Mouse (Mus musculus) megakaryocyte, adult 5-6 weeks (primary cell): ENCODE measurements around the gene Celf5. TPM values are rescaled to one million over a fixed set of nuclear protein-coding genes. Genes with fewer than 3 reads are reported as not detected.

Experiments
- ATAC-seq: 2 replicates; pipeline ENCODE4 v1.8.0; 2016; ENCODE audit warnings: mild to moderate bottlenecking, inconsistent platforms; ENCODE audit not compliant: poor library complexity, severe bottlenecking
- total RNA-seq, 2 experiments: library from RNA; stranded (forward) in 1 of 2; stranded (reverse) in 1 of 2; fragments of 153-499, 151-499 nt in 1 of 2; fragments of 221-1000, 200-1000 nt in 1 of 2; gene quantifications; 2 replicates each; pipeline versions ENCODE4 v1.2.3 to v1.2.4; 2015 to 2017

The Celf5 gene
- total RNA-seq, 2 experiments from 2014 or later, result not detected

DNA sequence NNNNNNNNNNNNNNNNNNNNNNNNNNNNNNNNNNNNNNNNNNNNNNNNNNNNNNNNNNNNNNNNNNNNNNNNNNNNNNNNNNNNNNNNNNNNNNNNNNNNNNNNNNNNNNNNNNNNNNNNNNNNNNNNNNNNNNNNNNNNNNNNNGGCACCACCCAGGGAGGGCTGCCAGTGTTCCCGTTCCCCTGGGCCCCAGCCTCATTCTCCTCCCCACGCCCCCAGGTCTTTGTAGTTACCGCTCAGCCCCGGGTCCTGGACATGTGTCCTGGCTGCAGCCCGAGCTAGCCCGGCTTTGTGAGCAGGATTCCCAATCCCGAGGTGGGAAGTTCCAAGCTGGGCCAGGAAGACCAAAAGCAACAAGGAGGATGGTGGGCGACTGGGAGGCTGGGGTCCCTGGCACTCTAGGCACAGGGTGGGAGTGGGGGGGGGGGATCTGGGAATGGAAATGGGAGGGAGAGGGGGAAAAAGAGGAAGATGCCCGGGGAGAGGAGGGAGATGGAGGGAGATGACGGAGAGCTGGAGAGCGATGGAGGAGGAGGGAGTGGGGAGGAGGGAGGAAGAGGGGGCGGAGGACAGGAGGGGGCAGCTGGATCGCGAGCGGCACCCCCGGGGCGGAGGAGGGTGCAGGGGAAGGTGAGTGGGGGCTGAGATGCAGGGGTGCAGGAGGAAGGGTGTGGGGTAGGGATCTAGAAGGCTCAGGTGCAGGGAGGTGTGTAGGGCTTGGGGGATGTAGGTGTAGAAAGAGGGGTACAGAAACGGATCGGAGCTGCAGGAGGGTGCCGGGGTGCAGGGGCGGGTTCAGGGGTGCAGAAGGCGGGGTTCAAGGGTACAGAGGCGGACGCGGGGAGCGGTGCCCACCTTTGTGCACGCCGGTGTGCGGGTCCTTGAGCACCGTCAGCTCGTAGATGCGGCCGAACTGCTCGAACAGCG is 640 bp downstream of the Celf5 start:
- ATAC-seq, result 0 out of 2 replicates have a peak, but pooled peaks have one; percentile 3

DNA sequence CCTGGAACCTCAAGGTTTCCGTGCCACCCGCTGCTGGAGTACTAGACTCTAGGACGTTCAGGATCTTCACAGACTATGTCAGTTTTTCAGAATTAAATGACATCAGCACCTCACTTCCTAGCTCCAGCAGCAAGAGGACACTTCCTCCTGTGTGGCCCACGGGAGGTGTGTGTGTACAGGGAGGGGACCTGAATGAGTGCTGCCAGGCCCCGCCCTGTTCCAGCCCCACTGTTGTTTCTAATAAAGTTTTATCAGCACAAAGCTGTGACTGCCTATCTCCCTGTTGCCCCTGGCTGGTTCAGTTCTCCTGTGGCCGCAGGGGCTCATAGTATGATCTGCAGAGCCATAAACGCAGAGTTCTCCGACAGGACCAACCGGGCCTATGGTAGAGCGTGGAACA is 8.0 kb downstream of the Celf5 start:
- 0 out of 2 replicates have a peak, but pooled peaks have one; percentile 23 for ATAC-seq

DNA sequence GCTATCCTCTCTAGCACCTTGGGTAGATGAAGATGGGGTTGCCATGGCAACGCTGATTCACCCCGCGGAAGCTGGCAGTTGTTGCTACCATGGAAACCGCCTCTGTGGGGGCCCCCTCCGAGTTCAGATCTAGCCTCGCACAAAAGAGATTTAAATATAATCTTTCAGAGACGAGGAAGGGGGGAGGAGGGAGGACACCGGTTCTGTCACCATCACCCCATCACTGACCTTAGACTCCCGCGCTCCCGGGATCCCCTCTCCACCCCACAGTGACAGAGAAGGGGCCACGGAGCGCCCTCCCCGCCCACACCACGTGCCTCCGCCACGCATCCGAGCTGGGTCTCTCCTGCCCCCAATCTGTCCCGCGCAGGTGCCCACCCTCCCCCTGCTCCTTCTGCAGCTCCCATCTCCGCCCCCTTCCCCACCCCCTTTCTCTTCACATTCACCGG is 9.5 kb downstream of the Celf5 start:
- ATAC-seq, result no peak

DNA sequence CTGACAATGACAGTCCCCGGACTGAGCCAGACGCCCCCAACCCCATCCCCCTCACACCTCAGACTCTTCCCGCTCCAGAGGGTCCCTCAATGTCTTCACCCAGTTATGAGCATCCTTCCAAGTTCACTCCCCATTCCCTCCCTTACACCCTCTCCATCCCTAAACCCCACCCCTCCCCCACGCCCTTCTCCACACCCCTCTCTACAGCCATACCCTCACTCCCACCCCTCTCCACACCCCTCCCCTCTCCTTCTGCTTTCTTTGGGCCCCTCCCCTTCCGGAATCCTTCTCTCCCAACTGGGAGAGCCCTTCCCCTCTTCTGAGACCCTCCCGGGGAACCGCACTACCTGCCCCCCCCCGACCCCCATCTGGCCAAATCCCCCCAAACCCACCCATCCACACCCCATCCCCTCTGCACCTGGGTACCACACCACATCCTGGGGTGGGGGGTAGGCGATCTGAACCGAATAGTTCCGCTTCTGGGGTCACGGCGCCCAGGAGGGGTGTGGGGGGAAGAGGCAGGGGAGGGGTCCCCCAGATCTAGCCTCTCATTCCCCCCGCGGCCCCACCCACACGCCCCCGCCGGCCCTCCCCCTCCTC is 10.0 kb downstream of the Celf5 start:
- no peak for ATAC-seq

DNA sequence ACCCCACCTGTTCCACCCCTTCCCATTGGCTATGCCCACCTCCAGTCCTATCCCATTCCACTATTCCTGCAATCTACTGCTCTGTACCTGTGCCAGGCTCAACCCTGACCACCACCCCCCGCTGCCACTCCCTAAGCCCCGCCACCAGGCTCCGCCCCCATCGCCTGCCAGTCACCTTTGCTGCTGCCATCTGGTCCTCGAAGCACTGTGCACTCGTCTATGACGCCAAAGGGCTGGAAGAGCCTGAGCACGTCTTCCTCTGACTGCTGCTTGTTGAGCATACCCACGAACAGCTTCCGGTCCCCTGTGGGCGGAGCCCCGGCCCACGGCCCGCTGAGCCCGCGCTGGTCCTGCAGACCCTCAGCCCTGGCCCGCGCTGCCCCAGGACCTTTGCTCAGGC is 12.1 kb downstream of the Celf5 start:
- no peak for ATAC-seq

DNA sequence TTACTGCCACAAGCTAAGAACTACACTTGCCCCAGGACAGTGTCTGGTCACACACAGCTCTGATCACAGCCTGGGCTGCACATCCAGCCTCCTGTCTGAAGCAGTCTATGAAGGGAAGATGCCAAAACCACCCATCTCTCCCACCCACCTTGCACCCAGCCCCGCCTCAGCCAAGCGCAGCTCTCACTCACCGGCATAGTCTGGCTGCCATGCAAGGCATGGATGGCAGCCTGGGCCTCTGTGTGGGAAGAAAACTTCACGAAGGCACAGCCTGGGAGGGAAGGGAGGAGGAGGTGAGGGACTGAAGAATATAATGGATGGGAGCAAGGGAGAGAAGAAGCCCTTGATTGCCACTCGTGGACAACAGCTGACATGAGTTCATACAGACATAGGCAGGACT is 13.3 kb downstream of the Celf5 start:
- ATAC-seq, result no peak

DNA sequence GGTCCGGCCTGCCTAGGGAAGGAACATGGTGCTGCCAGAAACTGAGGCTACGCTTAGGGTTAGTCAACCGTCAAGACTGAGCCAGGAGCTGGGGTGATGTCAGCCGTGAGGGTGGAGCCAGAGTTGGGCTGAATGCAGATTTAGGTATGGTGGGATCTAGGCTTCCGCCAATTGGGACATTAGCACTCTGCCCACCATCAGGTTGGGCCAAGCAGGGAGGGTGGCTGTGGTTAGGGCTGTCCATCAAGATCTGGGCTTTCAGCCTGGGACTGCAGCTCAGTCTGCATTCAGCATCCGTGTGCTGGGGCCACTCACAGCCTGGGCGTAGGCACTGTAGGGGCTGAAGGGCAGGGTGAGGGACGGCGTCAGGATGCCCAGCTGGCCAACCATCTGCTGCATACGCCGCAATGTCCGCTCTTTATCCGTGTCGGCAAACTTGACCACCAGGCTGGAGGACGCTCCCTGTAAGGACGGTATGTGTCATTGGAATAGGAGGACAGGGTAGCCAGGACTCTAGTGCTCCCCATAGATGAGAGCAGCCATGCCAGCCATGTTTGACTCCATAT is 14.8 kb downstream of the Celf5 start:
- ATAC-seq, result no peak

DNA sequence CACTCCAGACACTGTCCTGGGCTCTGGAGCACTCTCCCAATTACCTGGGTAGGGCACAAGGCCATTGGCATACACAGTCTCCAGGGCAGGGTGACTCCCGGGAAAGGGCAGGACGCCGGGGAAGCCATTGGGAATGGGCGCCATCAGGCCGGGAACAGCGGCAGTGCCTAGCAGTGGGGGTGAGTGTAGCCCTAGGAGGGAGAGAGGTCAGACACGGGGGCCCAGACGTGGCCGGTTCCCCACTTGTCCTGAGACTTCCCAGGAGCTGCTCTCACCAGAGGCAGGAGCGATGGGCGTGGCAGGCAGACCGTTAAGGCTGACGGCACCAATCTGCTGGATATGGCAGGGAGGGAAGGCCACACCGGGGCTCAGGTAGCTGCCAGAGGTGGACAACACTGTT is 15.6 kb downstream of the Celf5 start:
- no peak for ATAC-seq

DNA sequence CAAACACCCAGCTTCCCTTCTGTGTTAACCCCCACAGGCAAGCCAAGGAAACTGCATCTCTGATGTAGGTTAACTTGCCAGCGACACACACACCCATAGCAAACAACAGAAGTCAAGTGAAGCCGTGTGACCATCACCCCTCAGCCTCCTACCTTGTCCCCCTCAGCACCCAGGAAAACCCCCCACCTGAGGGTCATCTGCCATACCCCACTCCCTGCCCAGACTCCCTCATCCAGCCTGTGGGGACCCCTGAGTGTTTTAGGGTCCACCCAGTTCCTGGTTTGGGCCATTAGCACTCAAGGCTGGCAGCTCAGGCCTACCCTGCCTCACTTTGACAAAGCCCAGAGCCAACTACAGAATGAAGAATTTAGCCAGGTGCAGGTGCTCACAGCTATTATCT is 16.4 kb downstream of the Celf5 start:
- ATAC-seq, result no peak

DNA sequence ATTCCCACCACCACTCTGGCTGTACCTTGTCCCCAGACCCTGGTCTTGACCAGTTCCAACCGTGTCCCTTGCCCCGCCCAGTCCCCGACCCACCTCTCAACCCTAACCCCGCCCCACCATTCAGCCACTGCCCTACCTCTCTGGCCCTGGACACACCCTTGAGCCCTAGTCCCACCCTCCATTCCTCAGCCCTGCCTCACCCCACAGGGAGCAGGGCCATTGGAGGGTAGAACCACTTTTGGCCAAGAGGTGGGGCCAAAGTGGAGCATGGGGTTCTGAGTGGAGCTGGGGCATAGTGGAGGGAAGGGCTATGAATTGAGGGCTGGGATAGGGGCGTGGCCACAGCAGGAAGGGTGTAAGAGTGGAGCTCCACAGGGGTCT is 17.3 kb downstream of the Celf5 start:
- 0 out of 2 replicates have a peak, but pooled peaks have one; percentile 11 for ATAC-seq

DNA sequence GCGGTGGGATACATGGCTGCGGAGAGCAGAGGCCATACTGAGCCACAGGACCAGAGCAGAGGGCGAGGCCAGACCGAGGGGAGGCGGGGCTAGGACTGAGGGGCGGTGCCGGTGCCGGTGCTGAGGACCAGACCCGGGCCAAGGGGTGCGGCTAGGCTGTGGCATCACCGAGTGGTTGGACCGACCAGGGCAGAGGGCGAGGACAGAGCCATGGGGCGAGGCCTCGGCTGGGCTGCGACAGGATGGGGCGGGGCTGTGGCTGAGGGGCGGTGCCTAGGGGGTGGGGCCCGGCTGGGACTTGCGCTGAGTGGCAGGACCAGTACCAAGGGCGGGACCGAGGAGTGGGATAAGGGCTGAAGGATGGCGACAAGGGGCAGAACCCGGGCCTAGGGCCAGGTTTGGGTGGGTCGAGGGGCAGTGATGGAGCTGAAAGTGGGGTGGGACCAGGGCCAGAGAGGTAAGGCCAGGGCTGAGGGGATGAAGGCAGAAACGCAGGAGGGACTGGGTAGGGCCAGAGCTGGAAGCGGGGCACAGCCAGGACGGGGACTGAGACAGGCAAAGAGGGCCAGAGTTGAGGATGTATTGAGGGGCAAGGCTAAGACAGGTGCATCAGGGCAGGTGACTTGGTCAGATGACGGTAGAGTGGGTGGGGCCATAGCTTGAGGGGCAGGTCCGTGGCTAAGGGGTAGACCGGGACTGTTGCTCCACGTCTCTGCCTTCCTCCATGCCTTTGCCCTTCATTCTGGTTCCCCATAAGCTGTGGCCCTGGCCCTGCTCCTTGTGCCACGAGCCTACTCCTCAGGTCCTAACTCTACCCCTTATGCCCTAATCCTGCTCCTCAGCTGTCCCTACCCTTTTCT is 17.9 kb downstream of the Celf5 start:
- peak; percentile 81 for ATAC-seq

DNA sequence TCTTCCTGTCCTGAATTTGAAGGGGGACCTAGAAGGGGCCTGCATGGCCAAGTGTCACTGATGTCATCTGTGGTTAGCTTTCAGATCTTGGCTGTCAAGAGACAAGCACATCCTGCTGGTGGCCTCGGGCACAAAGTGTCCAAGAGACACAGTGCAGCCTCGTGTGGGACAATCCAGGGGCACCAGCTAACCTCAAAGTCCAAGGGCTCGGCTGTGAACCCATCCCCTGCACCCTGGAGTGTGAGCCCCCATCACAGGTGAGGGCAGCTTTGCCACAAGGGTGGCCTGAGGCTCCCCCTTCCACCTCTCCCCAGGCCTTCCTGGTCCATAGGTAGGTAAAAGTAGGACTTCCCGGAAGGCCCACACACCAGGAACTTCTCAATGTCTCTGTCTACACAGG is 19.0 kb downstream of the Celf5 start:
- ATAC-seq, result no peak

DNA sequence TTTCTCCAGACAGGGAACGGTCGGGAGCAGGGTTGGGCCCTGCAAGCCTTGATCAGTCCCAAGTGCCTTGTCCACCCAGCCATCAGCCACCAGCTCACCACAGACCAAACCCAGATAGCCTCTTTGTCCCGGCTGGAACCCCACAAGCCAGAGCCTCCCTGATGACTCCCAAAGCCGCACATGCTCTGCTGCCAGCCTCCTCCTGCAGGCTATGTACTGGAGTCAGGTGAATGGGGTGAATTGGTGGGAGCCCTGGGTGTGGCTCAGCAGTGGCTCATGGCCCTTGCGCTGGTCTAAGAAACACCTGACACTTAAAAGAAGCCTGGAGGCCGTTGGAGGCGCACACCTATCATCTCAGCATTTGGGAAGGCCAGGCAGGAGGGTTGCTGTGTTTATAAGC is 19.6 kb downstream of the Celf5 start:
- ATAC-seq, result no peak

DNA sequence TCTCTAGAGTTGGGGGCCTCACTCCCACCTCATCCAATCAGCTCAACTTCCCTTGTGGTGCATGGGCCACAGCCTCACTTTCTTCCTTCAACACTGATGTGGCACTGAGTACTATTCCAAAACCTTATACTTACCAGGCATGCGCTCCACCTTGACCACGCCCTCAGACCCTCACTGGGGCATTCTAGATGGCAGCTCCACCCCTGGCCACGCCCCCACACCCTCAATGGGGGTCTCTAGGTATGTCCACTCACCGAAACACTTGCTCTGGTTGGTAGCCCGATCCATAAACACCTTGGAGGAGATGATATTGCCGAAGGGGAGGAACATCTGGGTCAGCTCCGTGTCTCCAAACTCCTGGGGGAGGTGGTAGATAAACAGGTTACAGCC is 20.1 kb downstream of the Celf5 start:
- ATAC-seq, result no peak

DNA sequence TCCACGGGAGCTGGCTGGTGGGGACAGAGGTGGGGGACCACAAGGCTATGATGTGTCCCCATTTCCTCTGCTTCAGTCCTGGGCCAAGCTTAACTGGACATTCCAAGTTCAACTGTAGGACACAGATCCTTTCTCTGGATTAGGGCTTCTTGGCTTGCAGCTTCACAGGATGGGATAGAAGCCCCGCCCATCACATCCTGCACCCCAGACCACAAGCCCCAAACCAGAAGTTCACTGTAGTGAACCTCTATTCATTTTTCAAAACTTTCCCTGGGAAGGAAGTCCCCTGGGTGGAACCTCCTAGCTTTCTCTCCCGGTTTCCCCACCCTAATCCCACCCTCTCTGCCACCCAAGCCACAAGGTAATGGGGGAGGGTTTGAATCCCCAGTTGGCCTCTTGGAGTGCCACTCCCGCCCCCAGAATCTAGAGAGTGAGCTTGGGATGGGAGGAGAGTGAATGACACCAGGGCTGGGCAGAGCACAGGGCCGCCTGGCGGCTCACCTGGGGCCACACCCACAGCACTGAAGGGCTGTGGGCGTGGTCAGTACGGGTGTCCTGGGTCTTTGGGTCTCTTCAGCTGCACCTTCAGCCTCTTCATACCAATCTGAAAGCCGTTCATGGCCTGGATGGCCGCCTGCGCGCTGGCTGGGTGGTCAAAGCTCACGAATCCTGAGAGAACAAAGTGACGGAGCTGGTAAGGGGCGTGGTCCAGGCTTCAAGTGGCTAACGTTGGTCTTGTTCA is 20.7 kb downstream of the Celf5 start:
- no peak for ATAC-seq

DNA sequence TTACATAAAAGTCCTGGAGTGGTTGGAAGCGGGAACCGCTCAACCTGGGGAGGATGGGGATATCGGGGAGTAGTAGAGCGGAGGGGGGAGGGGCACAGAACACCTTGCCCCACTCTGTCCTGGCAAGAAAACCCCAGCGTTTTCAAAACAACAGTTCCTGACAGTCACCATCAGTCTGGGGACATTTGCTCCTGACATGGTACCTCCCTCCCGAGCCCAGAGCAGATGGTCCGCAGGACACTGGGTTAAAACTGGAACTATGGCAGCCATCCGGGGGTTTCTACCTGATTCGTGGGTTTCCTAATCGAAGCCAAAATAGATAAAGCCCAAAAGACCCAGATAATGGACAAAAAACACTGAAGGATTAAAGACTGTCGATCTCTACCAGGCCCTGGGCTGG is 21.6 kb downstream of the Celf5 start:
- no peak for ATAC-seq

DNA sequence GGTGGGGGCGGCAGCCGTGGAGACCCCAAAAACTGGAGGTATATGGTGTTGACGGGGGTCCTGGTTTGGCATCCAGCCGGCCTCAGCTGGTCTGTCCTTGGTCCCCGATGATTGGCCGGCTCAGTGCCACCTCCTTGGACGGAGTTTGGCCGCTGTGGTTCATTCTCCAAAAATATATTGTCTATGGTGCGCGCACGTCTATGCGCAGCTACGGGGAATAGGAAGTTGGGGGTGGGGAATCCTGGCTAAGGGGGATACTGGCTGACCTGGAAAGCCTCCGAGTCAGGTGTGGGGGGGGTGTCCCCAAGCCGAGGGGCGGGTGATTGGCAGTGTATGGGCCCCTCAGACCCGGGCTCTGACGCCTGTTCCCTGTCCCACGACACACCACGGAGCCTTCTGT is 22.0 kb downstream of the Celf5 start:
- ATAC-seq, result no peak

DNA sequence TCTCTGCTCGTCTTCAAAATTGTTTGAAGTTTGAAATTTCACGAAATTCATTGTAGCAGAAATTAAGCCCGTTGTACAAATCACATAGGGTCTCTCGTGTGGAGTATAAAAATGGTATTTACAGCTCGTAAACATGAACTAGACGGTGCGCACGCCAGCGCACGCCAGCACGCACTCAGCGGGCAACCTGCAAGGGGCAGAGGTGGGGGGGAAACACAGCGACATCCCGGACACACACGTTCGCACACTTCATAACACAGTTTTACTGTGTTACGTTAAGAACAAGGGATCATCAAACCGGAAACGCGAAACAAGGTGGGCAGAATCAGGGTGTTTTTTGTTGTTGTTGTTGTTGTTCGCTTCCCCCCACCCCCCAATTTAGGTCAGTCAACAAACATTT is 23.1 kb downstream of the Celf5 start:
- ATAC-seq, result no peak

DNA sequence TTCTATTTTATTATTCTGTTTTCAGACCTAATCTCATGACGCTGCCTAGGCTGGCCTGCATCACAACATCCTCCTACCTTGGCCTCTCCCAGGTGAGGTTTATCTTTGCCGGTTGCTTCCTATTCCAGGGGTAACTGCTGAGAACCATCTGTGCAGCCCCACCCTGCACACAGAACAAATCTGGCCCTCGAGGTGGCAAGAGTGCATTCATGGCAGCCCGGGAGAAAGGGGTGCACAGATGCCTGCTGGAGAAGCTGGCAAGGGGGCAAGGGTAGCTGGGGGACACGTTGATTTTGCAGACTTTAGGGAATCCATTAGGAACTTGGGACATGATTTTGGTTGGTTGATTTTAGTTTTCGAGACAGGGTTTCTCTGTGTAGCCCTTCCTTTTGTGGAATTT is 24.2 kb downstream of the Celf5 start:
- no peak for ATAC-seq

DNA sequence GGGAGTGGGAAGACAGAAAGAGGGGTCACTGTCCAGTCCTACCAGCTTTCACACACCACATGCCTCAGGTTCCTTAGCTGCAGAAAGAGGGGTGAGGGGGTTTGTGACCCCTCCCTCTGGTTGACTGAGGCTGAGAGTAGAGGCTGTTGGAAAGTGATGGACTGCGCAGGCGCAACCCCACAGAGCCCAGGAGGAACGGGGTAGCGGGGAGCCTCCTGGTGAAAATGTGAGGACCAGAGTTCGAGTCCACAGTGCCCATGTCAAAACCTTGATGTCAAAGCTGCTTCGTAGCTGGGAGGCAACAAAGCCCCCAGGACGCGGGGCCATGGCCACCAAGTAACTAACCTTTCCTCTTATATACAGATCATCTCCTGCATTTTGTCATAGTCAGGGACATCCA is 24.9 kb downstream of the Celf5 start:
- ATAC-seq, result no peak
